Mouse (Mus musculus) fat pad, adult 2 months (tissue): ENCODE measurements around the gene Mstn.

Source experiments
- DNase-seq: peaks from one replicate; pipeline ENCODE4 v3.0.0-alpha.2; 2011; ENCODE audit warnings: low read depth, low spot score; ENCODE audit errors: extremely low read depth

The Mstn gene

GRCm38 (mm10) chr1:53093180-53093579 lies 31.7 kb downstream of the Mstn start:
- DNase-seq = no peak

- DNase-seq = no peak
These were observed 49.1 kb downstream of the Mstn start for GRCm38 (mm10) chr1:53110561-53110960.
